Mouse (Mus musculus): ENCODE measurements at regions not wholly inside any gene's neighbourhood (a gene's known extent, or its start where the extent isn't known, plus 50 kb on each side); places are given as distances from the start of the nearest gene placed in this dataset.

DNA sequence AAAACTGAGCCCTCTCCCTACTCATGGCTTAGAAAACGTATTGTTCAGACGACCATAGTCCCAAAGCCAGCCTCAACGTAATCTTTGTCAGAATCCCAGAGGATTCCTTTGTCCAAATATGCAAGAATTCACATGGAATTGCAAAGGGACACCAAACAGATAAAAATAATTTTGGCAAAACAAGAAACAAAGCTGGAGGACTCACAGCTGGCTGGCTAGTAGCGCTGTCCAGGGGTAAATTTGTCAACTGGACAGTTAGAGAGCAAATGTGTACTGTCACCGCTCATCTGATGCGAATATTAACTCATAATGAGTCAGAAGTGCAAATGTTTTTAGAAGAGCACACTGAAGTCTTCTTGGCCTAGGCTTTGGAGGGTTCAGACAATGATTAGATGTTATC lies 60.5 kb upstream of the Plcl2 start:
- TF ChIP-seq POLR2A (IDR thresholded peaks at IDR 0.05; ENCODE audit: extremely low read depth, insufficient read depth, low read length) (no peak), CTCF (IDR thresholded peaks at IDR 0.05; ENCODE audit: extremely low read depth, insufficient read depth, low read length) (no peak)
